Mouse (Mus musculus): ENCODE results near the gene Bicc1. TPM values are rescaled to one million over a fixed set of nuclear protein-coding genes. Genes with fewer than 3 reads are reported as not detected.

Gene Bicc1
- polyA plus RNA-seq, 1 experiment from 2014 or later = 65.7 TPM

DNA sequence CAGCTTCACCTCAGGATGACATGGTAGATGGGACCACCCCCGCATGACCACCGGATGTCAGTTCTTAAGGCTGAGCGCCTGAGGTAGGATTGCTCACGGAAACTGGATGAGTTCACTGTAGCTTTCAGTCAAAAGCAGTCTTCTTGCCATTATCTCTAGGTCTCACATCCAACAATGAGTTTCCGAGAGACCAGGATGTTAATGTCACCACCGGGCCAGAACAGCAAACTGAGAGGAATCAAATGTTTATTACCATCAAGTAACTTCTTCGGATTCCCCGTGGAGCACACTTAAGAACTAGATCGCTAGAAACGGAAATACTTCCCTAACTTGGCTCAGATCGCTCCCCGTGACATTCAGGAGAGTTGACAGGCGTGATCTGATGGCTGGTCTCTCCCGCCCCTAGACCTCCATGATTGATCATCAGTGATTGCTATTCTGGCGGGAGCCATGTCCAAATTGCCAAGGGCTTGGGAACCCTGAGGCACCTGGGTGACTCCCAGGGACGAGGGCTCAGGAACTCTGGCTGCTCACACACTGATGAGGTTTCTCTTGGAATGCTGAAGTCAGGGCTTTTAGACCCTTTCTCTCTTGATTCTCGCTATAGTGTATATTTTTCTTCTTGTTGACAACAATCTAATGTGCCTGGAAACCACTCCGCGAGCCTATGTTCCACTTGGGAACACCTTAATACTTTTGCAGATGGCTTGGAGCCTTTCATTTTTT is 149.6 kb downstream of the Bicc1 start:
- 81% methylated on average over 19 of the region's 19 CpGs for WGBS
- Histone ChIP-seq H3K4me2 (ENCODE audit: low read length) (no peak overlapping the region), H3K9me3 (replicated peaks; ENCODE audit: low read length) (no peaks in the 10 kb centered on the region), H3K36me3 (ENCODE audit: insufficient read depth, low read length) (no peaks in the 10 kb centered on the region), H3K4me3 (replicated peaks; ENCODE audit: low read depth, low read length) (no peak overlapping the region), H3K4me1 (replicated peaks; ENCODE audit: insufficient read depth, low read length) (no peaks in the 10 kb centered on the region), H3K27ac (no peak overlapping the region), H3K9ac (ENCODE audit: low read depth, low read length) (no peak overlapping the region), H3K27me3 (ENCODE audit: insufficient read depth, low read length) (no peaks in the 10 kb centered on the region)
- no peak for TF ChIP-seq CTCF (IDR thresholded peaks at IDR 0.05; ENCODE audit: low read depth)
- ATAC-seq (replicated peaks; ENCODE audit: low FRiP score, low read depth) (no peak), DNase-seq (ENCODE audit: low spot score) (no peak)

DNA sequence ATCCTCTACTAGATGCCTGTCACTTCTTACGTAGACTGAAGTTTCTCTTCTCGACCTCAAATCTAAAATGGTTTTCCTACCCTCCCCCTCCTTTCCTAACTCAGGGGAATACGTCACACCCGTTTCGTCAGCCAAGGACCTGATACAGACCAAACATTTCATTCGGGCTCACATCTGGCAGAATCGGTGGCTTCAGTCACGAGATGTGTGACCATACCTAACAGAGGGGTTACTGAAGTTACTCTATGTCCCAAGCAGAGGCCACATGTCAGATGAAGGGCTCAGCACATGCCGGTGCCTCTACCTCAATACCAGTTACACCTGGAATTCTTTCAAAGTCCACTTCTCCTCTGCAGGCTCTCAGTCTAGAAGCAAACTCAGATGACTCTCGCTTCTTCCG is 150.8 kb downstream of the Bicc1 start:
- Histone ChIP-seq H3K27me3 (ENCODE audit: insufficient read depth, low read length) (no peaks in the 10 kb centered on the region), H3K9ac (ENCODE audit: low read depth, low read length) (no peak overlapping the region), H3K9me3 (replicated peaks; ENCODE audit: low read length) (no peaks in the 10 kb centered on the region), H3K4me2 (ENCODE audit: low read length) (no peak overlapping the region), H3K4me3 (replicated peaks; ENCODE audit: low read depth, low read length) (no peak overlapping the region), H3K36me3 (ENCODE audit: insufficient read depth, low read length) (no peaks in the 10 kb centered on the region), H3K4me1 (replicated peaks; ENCODE audit: insufficient read depth, low read length) (no peaks in the 10 kb centered on the region), H3K27ac (no peak overlapping the region)
- DNase-seq (ENCODE audit: low spot score) (no peak), ATAC-seq (replicated peaks; ENCODE audit: low FRiP score, low read depth) (no peak)
- WGBS = 92% methylated on average over 11 of the region's 11 CpGs
- TF ChIP-seq CTCF (IDR thresholded peaks at IDR 0.05; ENCODE audit: low read depth) = no peak

DNA sequence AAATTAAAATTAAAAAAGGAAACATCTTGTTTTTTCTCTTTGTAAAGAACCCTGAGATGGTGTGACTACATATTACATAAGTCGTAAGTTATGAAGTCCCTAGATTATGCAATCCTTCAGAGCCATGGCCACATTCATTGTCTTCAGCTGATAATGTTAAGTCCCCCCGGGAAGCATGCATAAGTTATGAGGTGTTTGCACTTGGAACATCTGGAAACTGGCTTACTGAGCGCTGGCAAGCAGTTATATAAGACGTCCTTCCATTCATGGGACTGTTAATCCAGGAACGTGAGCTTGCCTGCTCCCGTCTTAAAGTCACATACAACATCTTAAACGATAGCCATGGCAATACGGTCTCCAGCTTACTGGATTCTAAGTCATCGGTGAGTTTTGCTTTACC is 151.5 kb downstream of the Bicc1 start:
- Histone ChIP-seq H3K9me3 (replicated peaks; ENCODE audit: low read length) (no peaks in the 10 kb centered on the region), H3K36me3 (ENCODE audit: insufficient read depth, low read length) (no peaks in the 10 kb centered on the region), H3K4me1 (replicated peaks; ENCODE audit: insufficient read depth, low read length) (no peaks in the 10 kb centered on the region), H3K4me3 (replicated peaks; ENCODE audit: low read depth, low read length) (no peak overlapping the region), H3K4me2 (ENCODE audit: low read length) (no peak overlapping the region), H3K27ac (no peak overlapping the region), H3K9ac (ENCODE audit: low read depth, low read length) (no peak overlapping the region), H3K27me3 (ENCODE audit: insufficient read depth, low read length) (no peaks in the 10 kb centered on the region)
- no peak for TF ChIP-seq CTCF (IDR thresholded peaks at IDR 0.05; ENCODE audit: low read depth)
- DNase-seq (ENCODE audit: low spot score) = no peak
- 76% methylated on average over 9 of the region's 9 CpGs for WGBS
- no peak for ATAC-seq (replicated peaks; ENCODE audit: low FRiP score, low read depth)

DNA sequence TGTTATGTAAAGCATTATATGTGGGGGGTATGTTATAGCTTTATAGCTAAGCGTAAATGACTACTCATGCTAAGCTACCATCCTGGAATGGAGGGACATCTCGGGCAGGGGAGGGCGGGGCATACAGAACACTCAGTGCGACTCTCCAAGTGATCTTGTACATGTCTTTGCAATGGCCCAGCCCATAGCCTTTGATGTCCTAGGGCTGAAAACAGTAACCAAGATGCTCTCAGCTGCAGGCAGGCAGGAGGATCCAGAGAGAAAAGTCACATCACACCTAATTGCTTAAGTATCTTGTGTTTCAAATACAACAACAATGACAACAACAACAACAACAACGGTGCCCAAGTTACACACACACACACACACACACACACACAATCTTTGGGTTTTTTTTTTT is 152.0 kb downstream of the Bicc1 start:
- H3K4me1 ChIP-seq (replicated peaks; ENCODE audit: insufficient read depth, low read length) = no peaks in the 10 kb centered on the region
- H3K9me3 ChIP-seq (replicated peaks; ENCODE audit: low read length) = no peaks in the 10 kb centered on the region
- DNase-seq (ENCODE audit: low spot score) (no peak), ATAC-seq (replicated peaks; ENCODE audit: low FRiP score, low read depth) (no peak)
- H3K4me2 ChIP-seq (ENCODE audit: low read length) = no peak overlapping the region
- no peaks in the 10 kb centered on the region for H3K36me3 ChIP-seq (ENCODE audit: insufficient read depth, low read length)
- H3K4me3 ChIP-seq (replicated peaks; ENCODE audit: low read depth, low read length) = no peak overlapping the region
- H3K9ac ChIP-seq (ENCODE audit: low read depth, low read length) = no peak overlapping the region
- no peaks in the 10 kb centered on the region for H3K27me3 ChIP-seq (ENCODE audit: insufficient read depth, low read length)
- H3K27ac ChIP-seq = no peak overlapping the region
- TF ChIP-seq CTCF (IDR thresholded peaks at IDR 0.05; ENCODE audit: low read depth) = no peak
- WGBS = 79% methylated on average over 5 of the region's 5 CpGs

DNA sequence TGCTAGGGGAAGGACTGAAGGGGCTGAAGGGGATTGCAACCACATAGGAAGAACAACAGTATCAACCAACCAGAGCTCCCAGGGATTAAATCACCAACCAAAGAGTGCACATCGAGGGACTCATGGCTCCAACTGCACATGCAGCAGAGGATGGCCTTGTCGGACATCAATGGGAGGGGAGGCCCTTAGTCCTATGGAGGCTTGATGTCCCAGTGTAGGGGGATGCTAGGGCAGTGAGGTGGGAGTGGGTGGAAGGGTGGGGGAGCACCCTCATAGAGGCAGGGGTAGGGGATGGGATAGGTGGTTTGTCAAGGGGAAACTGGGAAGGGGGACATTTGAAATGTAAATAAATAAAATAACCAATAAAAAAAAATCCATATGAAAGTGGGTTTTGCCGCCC is 152.5 kb downstream of the Bicc1 start:
- Histone ChIP-seq H3K4me3 (replicated peaks; ENCODE audit: low read depth, low read length) (no peak overlapping the region), H3K4me1 (replicated peaks; ENCODE audit: insufficient read depth, low read length) (no peaks in the 10 kb centered on the region), H3K27me3 (ENCODE audit: insufficient read depth, low read length) (no peaks in the 10 kb centered on the region), H3K9me3 (replicated peaks; ENCODE audit: low read length) (no peaks in the 10 kb centered on the region), H3K27ac (no peak overlapping the region), H3K36me3 (ENCODE audit: insufficient read depth, low read length) (no peaks in the 10 kb centered on the region), H3K9ac (ENCODE audit: low read depth, low read length) (no peak overlapping the region), H3K4me2 (ENCODE audit: low read length) (no peak overlapping the region)
- ATAC-seq (replicated peaks; ENCODE audit: low FRiP score, low read depth) (no peak), DNase-seq (ENCODE audit: low spot score) (no peak)
- TF ChIP-seq CTCF (IDR thresholded peaks at IDR 0.05; ENCODE audit: low read depth) = no peak
- 92% methylated on average over 3 of the region's 3 CpGs for WGBS

DNA sequence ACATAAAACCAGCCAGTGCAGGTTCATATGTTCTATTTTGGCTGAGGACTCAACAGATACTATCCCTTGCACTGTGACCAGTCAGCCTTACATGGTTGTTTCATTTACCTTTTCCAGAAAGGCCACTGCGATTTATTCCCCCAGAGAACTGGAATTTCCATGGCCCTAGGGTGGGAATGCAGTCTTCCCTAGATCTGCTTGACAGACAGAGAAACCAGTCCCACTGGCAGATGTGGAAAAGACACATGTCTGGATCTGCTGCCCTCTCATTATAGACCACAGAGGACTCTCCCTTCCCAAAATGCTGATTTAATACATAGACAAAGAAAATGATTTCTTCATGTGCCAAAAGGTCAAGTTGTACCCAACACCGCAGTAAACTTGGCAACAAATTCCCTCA is 156.6 kb downstream of the Bicc1 start:
- Histone ChIP-seq H3K27me3 (ENCODE audit: insufficient read depth, low read length) (no peaks in the 10 kb centered on the region), H3K9ac (ENCODE audit: low read depth, low read length) (no peak overlapping the region), H3K27ac (no peak overlapping the region), H3K4me2 (ENCODE audit: low read length) (no peak overlapping the region), H3K4me1 (replicated peaks; ENCODE audit: insufficient read depth, low read length) (no peaks in the 10 kb centered on the region), H3K9me3 (replicated peaks; ENCODE audit: low read length) (no peaks in the 10 kb centered on the region), H3K4me3 (replicated peaks; ENCODE audit: low read depth, low read length) (no peak overlapping the region), H3K36me3 (ENCODE audit: insufficient read depth, low read length) (no peaks in the 10 kb centered on the region)
- no peak for TF ChIP-seq CTCF (IDR thresholded peaks at IDR 0.05; ENCODE audit: low read depth)
- DNase-seq (ENCODE audit: low spot score) (no peak), ATAC-seq (replicated peaks; ENCODE audit: low FRiP score, low read depth) (no peak)
- WGBS = 88% methylated on average over 2 of the region's 2 CpGs

DNA sequence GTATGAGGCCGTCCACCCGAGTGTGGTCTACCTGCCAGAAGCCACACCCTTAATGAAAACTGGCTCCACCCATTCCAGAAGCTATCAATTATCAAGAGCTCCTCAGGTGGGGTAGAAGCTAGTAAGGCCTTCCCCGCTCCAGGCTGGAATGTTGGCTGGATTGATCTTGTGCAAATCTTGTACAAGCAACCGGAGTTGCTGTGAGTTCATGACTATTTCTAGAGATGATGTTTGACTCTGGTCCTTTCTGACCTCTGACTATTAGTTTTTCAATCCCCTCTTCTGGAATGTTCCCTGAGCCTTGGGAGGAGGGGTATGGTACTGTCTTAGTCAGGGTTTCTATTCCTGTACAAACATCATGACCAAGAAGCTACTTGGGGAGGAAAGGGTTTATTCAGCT is 157.3 kb downstream of the Bicc1 start:
- TF ChIP-seq CTCF (IDR thresholded peaks at IDR 0.05; ENCODE audit: low read depth) = no peak
- ATAC-seq (replicated peaks; ENCODE audit: low FRiP score, low read depth) = no peak
- WGBS = 93% methylated on average over 4 of the region's 4 CpGs

More for the DNA sequence above, 157.3 kb downstream of the Bicc1 start:
- Histone ChIP-seq H3K27ac (no peak overlapping the region), H3K4me1 (replicated peaks; ENCODE audit: insufficient read depth, low read length) (no peaks in the 10 kb centered on the region), H3K27me3 (ENCODE audit: insufficient read depth, low read length) (no peaks in the 10 kb centered on the region), H3K9ac (ENCODE audit: low read depth, low read length) (no peak overlapping the region), H3K4me2 (ENCODE audit: low read length) (no peak overlapping the region), H3K4me3 (replicated peaks; ENCODE audit: low read depth, low read length) (no peak overlapping the region), H3K36me3 (ENCODE audit: insufficient read depth, low read length) (no peaks in the 10 kb centered on the region), H3K9me3 (replicated peaks; ENCODE audit: low read length) (no peaks in the 10 kb centered on the region)
- DNase-seq (ENCODE audit: low spot score) = no peak

Measured in kidney, postnatal 0 days (tissue).